Mouse (Mus musculus) cerebral cortex, adult 2 months (tissue): Measurements from ENCODE around the gene Atp1b1.

ENCODE experiments used
- WGBS: fragments of 180-500 bp; shearing (Covaris S2); methylation state at CpG from one replicate; pipeline ENCODE4 v1.1.7; 2018; 5-methylcytosine and 5-hydroxymethylcytosine counted together

Atp1b1 gene

GRCm38 (mm10) chr1:164389743-164390142 lies 68.4 kb downstream of the Atp1b1 start:
- 84% methylated on average over 4 of the region's 4 CpGs for WGBS
